Mouse (Mus musculus) testis, adult 2 months (tissue): Measurements from ENCODE around the gene Tab2. TPM values are rescaled to one million over a fixed set of nuclear protein-coding genes. Genes with fewer than 3 reads are reported as not detected.
"Not testable (repeated sequence)": the region's sequence is repeated elsewhere in the genome, so short reads cannot be mapped to it uniquely, and the experiment has no call there.

Experiments
- H3K27ac ChIP-seq: fragments of 200-500 bp; 2 replicates; pipeline ENCODE4 v1.5.1; 2012; ENCODE audit warnings: low read depth, low read length; ENCODE audit not compliant: control insufficient read depth, insufficient read depth
- H3K27me3 ChIP-seq: fragments of 200-500 bp; 2 replicates; pipeline ENCODE4 v1.6.1; 2012; ENCODE audit warnings: mild to moderate bottlenecking, low read length, moderate library complexity; ENCODE audit not compliant: control insufficient read depth, insufficient read depth
- H3K36me3 ChIP-seq: fragments of 200-500 bp; 2 replicates; pipeline ENCODE4 v1.6.1; 2012; ENCODE audit warnings: mild to moderate bottlenecking, low read length; ENCODE audit not compliant: control insufficient read depth, insufficient read depth
- H3K4me1 ChIP-seq: fragments of 200-500 bp; 2 replicates; pipeline ENCODE4 v1.6.1; 2012; ENCODE audit warnings: low read length; ENCODE audit not compliant: control insufficient read depth, insufficient read depth
- H3K4me3 ChIP-seq: fragments of 200-500 bp; 2 replicates; pipeline ENCODE4 v1.5.1; 2012; ENCODE audit warnings: low read depth, mild to moderate bottlenecking, low read length, moderate library complexity, mixed read lengths; ENCODE audit not compliant: control insufficient read depth
- CTCF ChIP-seq: fragments of 200-500 bp; IDR thresholded peaks from 2 replicates; pipeline ENCODE4 v1.5.1; 2012; ENCODE audit warnings: low read depth, mild to moderate bottlenecking, inconsistent platforms, low read length, moderate library complexity; ENCODE audit not compliant: control insufficient read depth, insufficient read depth, insufficient replicate concordance
- POLR2A ChIP-seq: fragments of 200-500 bp; IDR thresholded peaks from 2 replicates; pipeline ENCODE4 v1.6.1; 2012; ENCODE audit warnings: low read depth, mild to moderate bottlenecking, inconsistent platforms, low read length, moderate library complexity; ENCODE audit not compliant: control insufficient read depth
- polyA plus RNA-seq: library from polyadenylated mRNA; depleted of rRNA; stranded (reverse); fragments of >200 nt; gene quantifications from 2 replicates; pipeline ENCODE4 v1.2.3, GENCODE M21; 2012

Tab2 gene
- polyA plus RNA-seq, 1 experiment: 20.7 TPM

DNA sequence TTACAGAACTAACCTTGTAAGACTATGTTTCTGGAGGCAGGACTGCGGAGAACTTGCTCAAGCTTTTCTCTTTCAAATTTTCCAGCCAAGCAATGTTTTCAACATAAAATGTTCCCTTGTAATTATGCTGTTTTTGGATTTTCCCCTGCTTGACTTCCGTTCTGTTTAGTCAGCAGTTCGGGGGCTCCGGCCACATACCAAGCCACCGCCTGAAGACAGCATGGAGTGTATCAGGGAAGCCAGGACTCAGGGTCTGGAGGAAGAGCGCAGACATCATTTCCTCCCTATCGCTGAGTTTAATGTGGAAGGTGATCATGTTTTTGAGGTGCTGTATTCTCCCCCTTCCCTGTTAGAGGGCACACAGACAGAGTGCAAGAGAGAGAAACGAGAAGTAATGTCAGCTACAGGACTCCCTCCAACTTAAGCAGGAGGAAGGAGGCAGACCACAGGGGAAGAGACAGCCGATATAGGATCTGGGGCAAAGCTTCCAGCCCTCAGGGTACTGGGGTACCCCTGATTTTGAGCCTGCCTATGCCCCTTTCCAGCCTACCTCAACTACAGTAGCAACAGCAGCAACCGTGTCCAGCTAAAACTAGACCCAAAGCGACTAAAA is 67.7 kb downstream of the Tab2 start:
- 0 out of 2 replicates have a peak overlapping the region, but pooled peaks have one; percentile 3 for H3K27ac ChIP-seq
- peaks cover 3% of the 10 kb centered on the region for H3K4me1 ChIP-seq
- no peaks in the 10 kb centered on the region for H3K27me3 ChIP-seq
- no peaks in the 10 kb centered on the region for H3K36me3 ChIP-seq
- TF ChIP-seq POLR2A (no peak), CTCF (no peak)
- no peak overlapping the region for H3K4me3 ChIP-seq

DNA sequence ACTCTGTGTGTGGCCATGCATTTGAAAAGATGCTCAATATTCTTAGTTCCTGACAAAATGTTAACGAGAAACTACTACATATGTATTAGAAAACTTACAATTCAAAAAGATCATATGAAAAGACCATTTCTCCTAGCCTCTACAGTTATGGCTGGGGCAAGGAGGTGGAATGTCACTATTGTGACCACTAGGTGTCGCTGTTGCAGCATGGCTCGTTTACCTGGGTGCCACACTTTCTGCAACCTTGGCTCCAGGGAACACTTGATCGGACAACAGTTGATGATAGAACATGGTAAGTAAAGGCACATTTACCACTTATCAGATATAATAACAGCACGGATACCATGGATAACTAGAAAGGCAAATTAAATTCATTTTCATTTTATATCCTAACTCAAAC is 72.5 kb downstream of the Tab2 start:
- no peak overlapping the region for H3K27ac ChIP-seq
- no peak for TF ChIP-seq POLR2A
- peak; percentile 98 for TF ChIP-seq CTCF
- peaks cover 3% of the 10 kb centered on the region for H3K4me1 ChIP-seq
- no peak overlapping the region for H3K4me3 ChIP-seq
- H3K36me3 ChIP-seq: no peaks in the 10 kb centered on the region
- H3K27me3 ChIP-seq: no peaks in the 10 kb centered on the region

GRCm38 (mm10) chr10:7881971-7882370 is 74.1 kb downstream of the Tab2 start:
- Histone ChIP-seq H3K36me3 (no peaks in the 10 kb centered on the region), H3K4me1 (peaks cover 3% of the 10 kb centered on the region)
- no peak for TF ChIP-seq CTCF
- no peak for TF ChIP-seq POLR2A

DNA sequence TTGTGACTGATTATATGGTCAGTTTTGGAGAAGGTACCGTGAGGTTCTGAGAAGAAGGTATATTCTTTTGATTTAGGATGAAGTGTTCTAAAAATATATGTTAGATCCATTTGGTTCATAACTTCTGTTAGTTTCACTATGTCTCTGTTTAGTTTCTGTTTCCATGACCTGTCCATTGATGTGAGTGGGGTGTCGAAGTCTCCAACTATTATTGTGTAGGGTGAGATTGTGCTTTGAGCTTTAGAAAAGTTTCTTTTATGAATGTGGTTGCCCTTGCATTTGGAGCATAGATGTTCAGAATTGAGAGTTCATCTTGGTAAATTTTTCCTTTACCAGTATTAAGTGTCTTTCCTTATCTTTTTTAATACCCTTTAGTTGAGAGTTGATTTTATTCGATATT is 75.7 kb downstream of the Tab2 start:
- H3K4me3 ChIP-seq, H3K36me3 ChIP-seq, H3K4me1 ChIP-seq, H3K27me3 ChIP-seq, H3K27ac ChIP-seq: not testable (repeated sequence)

More at GRCm38 (mm10) chr10:7881971-7882370, 74.1 kb downstream of the Tab2 start:
- H3K27me3 ChIP-seq: no peaks in the 10 kb centered on the region
- H3K27ac ChIP-seq: no peak overlapping the region
- no peak overlapping the region for H3K4me3 ChIP-seq

GRCm38 (mm10) chr10:7874194-7874593 is 81.8 kb downstream of the Tab2 start:
- H3K4me3 ChIP-seq: no peak overlapping the region
- no peaks in the 10 kb centered on the region for H3K36me3 ChIP-seq
- no peak for TF ChIP-seq CTCF
- TF ChIP-seq POLR2A: no peak
- no peaks in the 10 kb centered on the region for H3K4me1 ChIP-seq
- H3K27me3 ChIP-seq: no peaks in the 10 kb centered on the region
- H3K27ac ChIP-seq: no peak overlapping the region

DNA sequence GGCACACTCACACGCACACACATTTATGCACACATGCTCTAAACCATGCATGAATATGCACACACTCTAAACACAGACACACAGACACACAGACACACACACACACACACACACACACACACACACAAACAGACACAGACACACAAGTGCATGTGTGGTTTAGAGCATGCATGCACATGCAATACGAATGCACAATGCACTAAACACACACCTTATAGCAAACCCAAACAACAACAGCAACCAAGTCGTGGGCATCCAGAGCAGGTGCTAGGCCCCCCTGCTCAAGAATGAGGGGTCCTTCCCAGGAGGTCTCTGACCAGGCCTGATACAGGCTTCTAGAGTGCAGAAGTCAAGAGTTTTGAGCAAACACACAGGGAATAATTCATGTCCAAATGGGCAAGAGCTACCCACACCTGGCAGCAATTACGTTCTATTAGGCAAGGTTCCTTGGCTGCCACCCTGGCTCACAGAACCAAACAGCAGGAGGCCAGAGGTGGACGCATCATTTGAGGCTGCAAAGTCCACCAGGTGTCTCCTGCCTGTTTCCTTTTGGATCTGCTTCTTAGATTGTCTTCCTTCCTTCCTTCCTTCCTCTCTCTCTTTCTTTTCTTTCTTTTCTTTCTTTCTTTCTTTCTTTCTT is 84.5 kb downstream of the Tab2 start:
- Histone ChIP-seq H3K4me1 (peaks cover 11% of the 10 kb centered on the region), H3K27me3 (peaks cover 2% of the 10 kb centered on the region; the same call in 1 of the 2 replicates), H3K36me3 (no peaks in the 10 kb centered on the region), H3K4me3 (no peak overlapping the region), H3K27ac (no peak overlapping the region)
- TF ChIP-seq POLR2A: no peak
- TF ChIP-seq CTCF: no peak

- peaks cover 2% of the 10 kb centered on the region; the same call in 1 of the 2 replicates for H3K27me3 ChIP-seq
- peaks cover 11% of the 10 kb centered on the region for H3K4me1 ChIP-seq
- no peak overlapping the region for H3K4me3 ChIP-seq
- no peak overlapping the region for H3K27ac ChIP-seq
- no peaks in the 10 kb centered on the region for H3K36me3 ChIP-seq
- TF ChIP-seq POLR2A (no peak), CTCF (no peak)
These were observed 85.3 kb downstream of the Tab2 start for GRCm38 (mm10) chr10:7870571-7871315.
